ENCODE assay signal across 23 mouse cellular contexts in the genomic region with DNA sequence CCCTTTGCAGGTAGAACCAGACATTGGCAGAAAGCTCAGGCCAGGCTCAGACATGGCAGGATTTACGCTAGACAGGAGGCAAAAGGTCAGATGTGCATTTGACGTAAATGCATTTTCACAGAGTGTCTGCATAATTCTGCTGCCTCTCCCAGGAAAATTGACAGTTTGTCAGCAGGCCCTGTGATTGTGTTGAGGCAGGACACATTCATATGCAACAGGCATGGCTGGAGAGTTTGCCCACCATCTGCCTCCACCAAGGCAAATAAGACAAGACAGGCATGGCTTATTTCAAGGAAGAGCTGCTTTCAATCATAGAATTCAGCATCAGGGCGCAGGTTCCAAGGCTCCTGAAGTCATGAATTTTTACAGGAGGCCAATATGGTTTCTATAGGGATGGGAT.
"Had no signal": no experiment of that assay in that cellular context is flagged by ENCODE, and none has a peak within 500 bp of the region (broad histone marks: within the 10 kb centered on the region; RNA-seq: fewer than 3 reads in every experiment).

No protein-coding gene starts in this region.

- H3K27ac ChIP-seq: heart, embryonic 10.5 days; hindbrain, embryonic 15.5 days; hindbrain, postnatal 0 days; kidney, embryonic 15.5 days; kidney, postnatal 0 days; limb, embryonic 13.5 days; limb, embryonic 15.5 days; liver, embryonic 12.5 days had no signal

- H3K36me3 ChIP-seq: heart, embryonic 10.5 days; heart, embryonic 12.5 days; hindbrain, embryonic 15.5 days; kidney, embryonic 15.5 days; limb, embryonic 13.5 days; limb, embryonic 15.5 days; liver, embryonic 12.5 days had no signal

- DNase-seq: gastrocnemius, postnatal 14 days; gastrocnemius, postnatal 36 days; heart, adult 18-20 months; heart, postnatal 14 days; heart, postnatal 36 days; kidney, adult 11 months; kidney, adult 2 months; kidney, adult 9 months; kidney, postnatal 14 days; kidney, postnatal 36 days; layer of hippocampus, adult 9-11 months; layer of hippocampus, postnatal 36 days; left cerebral cortex, postnatal 4 days had no signal

- H3K4me3 ChIP-seq: heart, embryonic 10.5 days; heart, embryonic 12.5 days; hindbrain, embryonic 15.5 days; kidney, embryonic 15.5 days; limb, embryonic 13.5 days; limb, embryonic 15.5 days; liver, embryonic 12.5 days had no signal

- H3K4me2 ChIP-seq: heart, embryonic 12.5 days; hindbrain, embryonic 15.5 days; kidney, embryonic 15.5 days; limb, embryonic 13.5 days; limb, embryonic 15.5 days; liver, embryonic 12.5 days had no signal

- H3K9me3 ChIP-seq: heart, embryonic 10.5 days; heart, embryonic 12.5 days; hindbrain, embryonic 15.5 days; kidney, embryonic 15.5 days; limb, embryonic 13.5 days; limb, embryonic 15.5 days had no signal

- H3K4me1 ChIP-seq: heart, embryonic 10.5 days; heart, embryonic 12.5 days; hindbrain, embryonic 15.5 days; kidney, embryonic 15.5 days; limb, embryonic 13.5 days; limb, embryonic 15.5 days; liver, embryonic 12.5 days had no signal

- H3K9ac ChIP-seq: heart, embryonic 12.5 days; hindbrain, embryonic 15.5 days; kidney, embryonic 15.5 days; limb, embryonic 13.5 days; limb, embryonic 15.5 days; liver, embryonic 12.5 days had no signal

- H3K27me3 ChIP-seq: heart, embryonic 12.5 days; hindbrain, embryonic 15.5 days; kidney, embryonic 15.5 days; limb, embryonic 13.5 days; limb, embryonic 15.5 days; liver, embryonic 12.5 days had no signal

- ATAC-seq: hindbrain, postnatal 0 days; intestine, embryonic 16.5 days; liver, embryonic 12.5 days had no signal
